Mouse (Mus musculus): Measurements from ENCODE around the gene Oxsm.

Gene Oxsm

DNA sequence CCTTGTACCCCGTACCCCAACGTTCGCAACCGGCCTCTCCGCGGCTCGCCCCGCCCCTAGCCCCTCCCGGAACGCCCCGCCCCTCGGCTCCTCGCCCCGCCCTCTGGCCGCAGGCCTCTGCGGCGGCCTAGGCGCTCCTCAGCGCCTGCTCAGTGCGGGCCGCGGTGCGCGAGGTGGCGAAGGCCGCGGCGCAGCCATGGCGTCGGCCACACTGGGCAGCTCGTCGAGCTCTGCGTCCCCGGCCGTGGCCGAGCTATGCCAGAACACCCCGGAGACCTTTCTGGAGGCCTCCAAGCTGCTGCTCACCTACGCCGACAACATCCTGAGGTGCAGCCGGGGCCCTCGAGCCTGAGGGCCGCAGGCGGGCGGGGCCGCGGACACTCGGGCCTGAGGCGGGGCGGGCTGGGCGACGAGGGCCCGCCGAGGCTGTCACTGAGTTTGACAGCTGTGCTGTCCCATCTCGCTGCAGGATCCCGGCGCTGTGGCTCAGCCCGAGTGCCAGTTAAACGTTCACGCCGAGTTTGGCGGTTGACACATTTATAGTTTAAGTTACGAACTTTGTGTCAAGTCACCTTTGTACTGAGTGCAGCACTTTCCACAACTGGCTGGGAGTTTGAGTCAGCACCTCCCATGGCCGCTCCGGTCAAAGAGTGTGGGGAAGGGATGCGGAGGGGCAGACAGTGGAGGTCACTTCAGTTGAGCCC is at the start of gene Oxsm, which contains the start of gene Ngly1:
Gene Oxsm, minus strand, starts transcription at position 638 of the 704 bp plus-strand sequence.
Gene Ngly1, plus strand, starts transcription at position 110 of the 704 bp plus-strand sequence.
- ChIA-PET CTCF (interaction anchor here in 1 of 4 experiments (1.0 kb wide), 1 partner anchor 185 kb away, joined by 3 read pairs; no protein-coding TSS in a partner anchor), POLR2A (interaction anchor here in 2 of 4 experiments (0.9 to 3.3 kb wide), 8 partner anchors 8 to 117 kb away, joined by 3 to 14 read pairs (median 4); partner anchors contain the start of gene Top2b (in 1 of the 2))

DNA sequence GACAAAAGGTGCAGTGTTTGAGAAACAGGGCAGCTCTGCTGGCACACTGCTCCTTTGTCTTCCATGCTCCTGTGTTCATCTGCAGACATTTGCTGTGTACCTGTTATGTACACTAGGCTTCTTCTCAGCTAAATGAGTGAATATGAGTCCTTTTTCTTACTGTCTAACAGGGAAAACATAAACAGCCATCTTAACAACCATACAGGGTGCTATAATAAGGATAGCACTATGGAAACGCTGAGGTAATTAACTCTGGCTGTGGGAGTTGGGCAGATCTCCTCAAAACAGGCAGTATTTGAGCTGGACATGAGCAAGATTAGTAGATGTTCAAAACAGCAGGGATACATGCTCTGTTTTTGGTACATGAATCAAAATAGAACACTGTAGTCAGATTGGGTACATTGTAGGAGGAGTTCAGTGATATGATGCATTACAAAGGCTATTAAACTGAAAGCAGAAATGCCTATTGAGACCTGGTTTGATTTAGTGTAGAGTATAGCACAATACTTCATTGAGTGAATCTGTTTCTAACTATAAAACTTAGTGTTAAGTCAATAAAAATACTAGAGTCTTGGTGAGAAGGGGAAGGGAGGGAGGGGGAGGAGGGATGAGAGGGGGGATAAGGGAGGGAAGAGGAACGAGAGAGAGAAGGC is 47.3 kb upstream of the Oxsm start:
- CTCF ChIA-PET: no interaction called here

DNA sequence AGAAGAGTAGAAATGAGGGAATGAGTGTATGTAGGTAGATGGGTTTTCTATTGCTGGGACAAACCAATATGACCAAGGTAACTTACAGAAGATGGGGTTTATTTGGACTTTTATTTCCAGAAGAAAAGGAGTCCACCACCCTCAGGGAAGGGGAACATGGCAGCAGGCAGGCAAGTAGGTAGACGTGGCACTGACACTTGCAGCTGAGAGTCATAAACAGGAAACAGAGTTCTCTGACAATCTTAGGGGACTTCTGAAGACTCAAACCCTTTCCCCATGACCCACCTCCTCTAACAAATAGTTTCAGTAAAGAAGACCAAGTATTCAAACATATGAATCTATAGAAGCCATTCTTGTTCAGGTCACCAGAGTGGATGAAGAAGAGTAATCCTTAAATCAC is 44.3 kb upstream of the Oxsm start:
- ChIA-PET CTCF (no interaction called here), POLR2A (no interaction called here)

More for the DNA sequence above, 47.3 kb upstream of the Oxsm start:
- POLR2A ChIA-PET: no interaction called here

DNA sequence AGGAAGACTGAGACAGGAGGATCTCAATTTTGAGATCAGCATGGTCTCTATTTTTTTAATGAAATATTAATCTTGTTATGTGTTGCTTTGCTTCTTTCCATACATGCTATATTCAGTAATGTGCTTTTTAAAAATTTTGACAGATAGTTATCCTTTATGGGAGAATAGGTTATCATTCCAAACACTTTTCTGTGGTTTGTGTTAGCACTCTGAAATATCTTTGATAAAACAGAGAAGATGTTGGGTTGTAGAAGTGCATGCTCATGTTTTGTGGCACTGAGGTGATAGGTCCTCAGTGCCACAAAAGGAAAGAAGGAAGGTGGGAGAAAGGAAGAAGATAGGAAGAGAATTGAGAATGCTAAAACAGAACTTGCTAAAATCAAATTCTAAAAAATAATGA is 43.4 kb upstream of the Oxsm start:
- POLR2A ChIA-PET: no interaction called here
- CTCF ChIA-PET: no interaction called here

DNA sequence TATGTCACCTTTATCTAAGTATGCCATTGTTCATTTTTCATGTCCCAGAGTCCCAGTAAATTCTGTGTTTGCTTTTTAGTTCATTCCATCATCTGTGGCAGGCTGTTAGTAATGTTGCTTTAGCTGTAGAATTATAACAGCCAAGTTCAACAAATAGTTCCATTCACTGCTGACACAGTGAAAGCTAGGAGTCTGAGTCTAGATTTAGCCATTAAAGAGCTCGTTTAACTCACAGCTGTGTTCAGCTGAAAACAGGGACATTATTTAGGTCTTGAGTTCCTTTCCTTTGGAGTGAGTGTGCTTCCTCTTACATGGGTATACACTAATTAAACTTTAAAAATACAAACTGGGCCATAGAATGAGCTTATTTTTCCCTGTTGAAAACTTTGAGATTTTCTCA is 42.8 kb upstream of the Oxsm start:
- ChIA-PET POLR2A (no interaction called here), CTCF (no interaction called here)

DNA sequence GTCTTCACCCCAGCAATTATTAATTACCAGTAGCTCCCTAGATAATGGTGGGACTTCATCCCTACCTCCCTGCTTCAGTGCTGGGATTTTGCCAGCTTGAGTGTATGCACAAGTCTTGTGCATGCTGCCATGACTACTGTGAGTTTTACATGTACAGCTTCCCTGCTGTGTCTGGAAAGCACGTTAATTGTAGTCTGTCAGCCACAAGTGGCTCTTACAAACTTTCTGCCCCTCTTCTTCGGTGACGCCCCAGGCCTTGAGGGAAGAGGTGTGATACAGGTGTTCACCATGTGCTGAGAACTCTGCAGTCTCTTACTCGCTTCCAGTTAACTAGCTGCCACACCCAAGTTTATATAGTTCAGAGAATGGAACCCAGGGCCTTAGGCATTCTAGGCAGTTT is 34.4 kb upstream of the Oxsm start:
- ChIA-PET CTCF (interaction anchor here in 1 of 4 experiments (0.6 kb wide), 1 partner anchor 13 kb away, joined by 8 read pairs; no protein-coding TSS in a partner anchor), POLR2A (interaction anchor here in 2 of 4 experiments (0.8 to 1.2 kb wide), 3 partner anchors 35 to 41 kb away, joined by 3 to 5 read pairs (median 4); partner anchors contain the start of genes Ngly1 (in 1 of the 2) and Oxsm (in 1 of the 2))

DNA sequence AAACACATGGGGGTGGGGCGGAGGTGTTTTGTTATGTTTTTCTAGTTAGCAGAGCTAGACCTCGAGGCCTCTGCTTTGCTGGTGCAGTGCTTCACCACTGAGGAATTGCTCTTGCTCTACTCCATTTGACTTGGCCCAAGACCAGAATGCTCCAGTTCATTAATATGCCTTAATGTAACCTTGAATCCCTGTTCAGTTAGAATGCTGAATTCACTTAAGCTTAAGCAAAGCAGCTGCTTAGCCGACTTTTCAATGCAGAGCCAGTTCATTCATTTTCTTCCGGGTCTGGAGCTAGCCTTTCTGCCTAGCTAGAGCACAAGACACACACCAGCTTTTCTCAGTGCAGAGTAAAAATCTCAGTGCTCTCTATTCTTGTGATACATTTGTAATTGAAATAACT is 29.6 kb upstream of the Oxsm start:
- CTCF ChIA-PET: interaction anchor here in 1 of 4 experiments (0.6 kb wide), 2 partner anchors 14 to 15 kb away, joined by 4 to 6 read pairs; no protein-coding TSS in a partner anchor
- POLR2A ChIA-PET: interaction anchor here in 1 of 4 experiments (0.5 to 1.2 kb wide), 2 partner anchors 34 to 68 kb away, joined by 3 read pairs; no protein-coding TSS in a partner anchor

DNA sequence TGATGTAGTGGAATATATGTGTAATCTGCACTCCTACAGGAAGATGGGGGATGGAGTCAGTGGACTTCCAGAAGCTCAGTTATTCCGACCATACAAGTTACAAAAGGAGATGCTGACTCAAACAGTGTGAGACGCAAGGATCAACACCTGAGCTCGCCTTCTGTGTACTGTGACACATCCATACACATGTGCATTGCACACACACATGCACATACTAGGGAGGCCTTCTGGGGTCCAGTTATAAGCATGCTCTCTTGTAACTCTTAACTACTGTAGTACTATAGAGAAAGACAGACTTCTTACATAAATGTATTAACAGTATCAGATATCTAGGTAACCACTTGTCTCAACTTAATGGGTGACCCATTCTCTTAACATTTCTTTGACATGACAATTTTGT is 24.1 kb upstream of the Oxsm start:
- CTCF ChIA-PET: interaction anchor here in 1 of 4 experiments (0.6 kb wide), 1 partner anchor 464 kb away, joined by 4 read pairs; no protein-coding TSS in a partner anchor
- POLR2A ChIA-PET: no interaction called here

DNA sequence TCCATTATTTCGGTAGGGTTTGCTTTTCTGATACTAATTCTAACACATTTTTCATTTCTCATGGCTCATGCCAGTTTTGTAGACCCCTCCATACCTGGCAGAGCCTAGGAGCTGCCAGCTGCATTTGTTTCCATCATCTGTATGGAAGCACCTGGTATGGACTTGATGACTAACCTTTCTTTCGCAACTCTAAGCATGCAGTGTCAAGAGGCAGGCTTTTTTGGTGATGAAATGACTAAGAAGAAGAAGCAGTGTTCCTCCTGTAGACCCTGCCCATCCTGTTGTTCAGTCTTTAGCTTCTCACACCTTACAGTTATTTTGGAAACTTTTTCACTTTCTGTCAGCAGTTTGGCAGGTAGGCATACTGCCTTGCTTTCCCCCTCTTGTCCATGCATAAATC is 20.2 kb upstream of the Oxsm start:
- CTCF ChIA-PET: no interaction called here

DNA sequence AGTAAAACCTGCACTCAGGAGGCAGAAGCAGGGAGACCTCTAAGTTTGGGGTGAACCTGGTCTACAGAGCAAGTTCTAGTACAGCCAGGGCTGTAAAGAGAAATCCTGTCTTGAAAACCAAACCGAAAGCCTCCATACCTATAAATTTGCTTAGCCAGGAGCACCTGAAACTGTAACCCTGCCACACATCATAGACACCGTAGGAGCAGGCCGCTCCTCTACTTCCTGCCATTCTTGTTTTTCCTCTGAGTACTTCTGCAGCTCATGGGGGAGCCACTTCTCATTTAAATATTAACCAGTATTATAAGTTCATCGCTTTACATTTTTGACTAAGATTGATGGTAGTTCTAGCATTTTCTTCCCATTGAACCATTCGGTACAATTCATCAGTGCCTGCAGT is 17.4 kb upstream of the Oxsm start:
- CTCF ChIA-PET: no interaction called here
- POLR2A ChIA-PET: no interaction called here

More for the DNA sequence above, 20.2 kb upstream of the Oxsm start:
- POLR2A ChIA-PET: no interaction called here

DNA sequence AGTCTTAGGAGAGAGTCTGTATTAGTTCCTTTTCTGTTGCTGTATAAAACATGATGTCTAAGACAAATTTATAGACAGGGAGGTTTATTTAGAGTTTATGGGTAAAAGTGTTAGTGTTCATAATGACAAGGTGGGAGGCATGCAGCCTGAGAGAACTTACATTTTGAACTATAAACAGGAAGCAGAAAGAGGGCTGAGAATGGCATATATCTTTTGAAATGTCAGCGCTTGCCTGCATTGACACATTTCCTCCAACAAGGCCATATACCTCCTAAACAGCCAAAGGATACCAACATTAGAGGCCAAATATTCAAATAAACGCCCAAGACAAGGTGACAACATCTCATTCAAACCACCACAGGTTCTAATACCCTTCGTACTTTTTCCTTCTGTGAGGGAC is 12.3 kb upstream of the Oxsm start:
- ChIA-PET POLR2A (no interaction called here), CTCF (no interaction called here)

DNA sequence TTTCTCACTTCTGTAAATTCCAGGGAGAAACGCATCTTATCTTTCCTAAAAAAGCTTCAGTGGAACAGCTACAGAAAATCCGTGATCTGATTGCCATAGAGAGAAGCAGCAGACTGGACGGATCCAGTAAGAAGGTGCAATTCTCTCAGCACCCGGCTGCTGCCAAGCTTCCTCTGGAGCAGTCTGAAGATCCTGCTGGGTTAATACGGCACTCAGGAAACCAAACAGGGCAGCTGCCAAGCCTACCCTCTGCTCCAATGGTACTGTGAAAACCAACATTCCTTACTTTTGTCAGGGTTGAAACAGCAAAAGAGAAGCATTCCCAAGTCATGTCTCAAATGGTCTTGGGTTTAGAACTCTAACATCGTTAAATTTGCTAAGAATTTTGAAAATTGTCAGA is 10.9 kb upstream of the Oxsm start:
- CTCF ChIA-PET: no interaction called here
- POLR2A ChIA-PET: interaction anchor here in 2 of 4 experiments (1.3 to 3.3 kb wide), 3 partner anchors 11 to 16 kb away, joined by 3 to 14 read pairs (median 4); partner anchors contain the start of genes Ngly1 (in 2 of the 2) and Oxsm (in 2 of the 2)

DNA sequence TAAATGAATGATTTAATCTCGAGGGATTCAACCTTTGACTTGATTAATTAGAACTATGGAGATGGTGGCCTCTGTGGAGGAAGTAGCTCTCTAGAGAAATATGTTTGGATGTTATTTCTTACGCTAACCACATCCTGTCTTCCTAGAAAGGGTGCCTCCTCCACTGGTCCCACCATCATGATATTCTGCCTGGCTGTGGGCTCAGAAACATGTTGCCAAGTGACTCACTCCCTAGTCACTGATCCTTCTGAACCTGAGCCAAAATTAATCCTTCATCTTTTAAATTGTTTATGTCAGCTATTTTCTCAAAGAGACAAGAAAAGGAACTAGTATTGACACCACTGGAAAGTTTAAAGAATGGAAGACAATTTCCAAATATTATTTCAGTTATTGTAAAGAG is 6.6 kb upstream of the Oxsm start:
- CTCF ChIA-PET: no interaction called here

DNA sequence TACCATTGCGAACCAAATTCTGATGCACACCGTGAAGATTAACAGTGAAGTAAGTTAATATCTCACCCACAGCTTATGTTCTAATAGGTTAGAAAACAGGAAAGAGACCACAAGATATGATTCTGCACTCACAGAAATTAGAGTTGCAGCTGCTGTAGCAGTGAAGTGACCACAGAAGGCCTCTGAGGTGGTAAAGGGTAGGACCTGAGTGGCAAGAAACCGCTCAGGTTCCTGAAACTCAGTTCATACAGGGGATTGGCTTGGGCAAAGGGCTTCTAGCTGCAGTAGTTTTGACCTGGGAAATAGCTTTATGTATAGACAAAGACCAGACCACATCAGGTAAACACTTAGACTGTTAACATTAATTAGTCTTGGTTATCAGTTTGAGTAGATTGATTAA is 6.1 kb upstream of the Oxsm start:
- CTCF ChIA-PET: no interaction called here
- POLR2A ChIA-PET: interaction anchor here in 1 of 4 experiments (0.6 kb wide), 1 partner anchor 103 kb away, joined by 9 read pairs; no protein-coding TSS in a partner anchor

More for the DNA sequence above, 6.6 kb upstream of the Oxsm start:
- POLR2A ChIA-PET: no interaction called here

DNA sequence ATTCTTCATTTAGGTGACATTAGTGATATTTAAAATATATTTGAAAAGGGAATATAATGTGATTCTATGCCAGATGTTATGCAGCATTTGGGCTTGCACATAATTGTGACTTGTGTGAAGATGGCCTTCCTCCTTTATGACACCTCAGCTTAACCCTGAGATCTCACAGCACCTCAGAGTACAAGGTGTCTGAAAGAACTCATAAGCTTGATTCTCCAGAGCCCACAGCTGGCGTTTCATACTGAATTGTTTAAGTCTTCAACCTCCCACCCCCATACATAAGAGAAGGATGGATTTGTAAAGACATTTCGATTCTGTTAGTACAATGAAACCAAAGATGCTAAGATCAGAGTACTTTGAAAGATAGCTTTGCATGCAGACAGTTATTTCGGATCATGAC is 491 bp upstream of the Oxsm start:
- POLR2A ChIA-PET: interaction anchor here in 2 of 4 experiments (1.5 to 3.3 kb wide), 3 partner anchors 9 to 114 kb away, joined by 4 to 14 read pairs (median 5); partner anchors contain the start of gene Top2b (in 1 of the 2)
- CTCF ChIA-PET: interaction anchor here in 1 of 4 experiments (0.6 kb wide), 1 partner anchor 62 kb away, joined by 3 read pairs; no protein-coding TSS in a partner anchor

DNA sequence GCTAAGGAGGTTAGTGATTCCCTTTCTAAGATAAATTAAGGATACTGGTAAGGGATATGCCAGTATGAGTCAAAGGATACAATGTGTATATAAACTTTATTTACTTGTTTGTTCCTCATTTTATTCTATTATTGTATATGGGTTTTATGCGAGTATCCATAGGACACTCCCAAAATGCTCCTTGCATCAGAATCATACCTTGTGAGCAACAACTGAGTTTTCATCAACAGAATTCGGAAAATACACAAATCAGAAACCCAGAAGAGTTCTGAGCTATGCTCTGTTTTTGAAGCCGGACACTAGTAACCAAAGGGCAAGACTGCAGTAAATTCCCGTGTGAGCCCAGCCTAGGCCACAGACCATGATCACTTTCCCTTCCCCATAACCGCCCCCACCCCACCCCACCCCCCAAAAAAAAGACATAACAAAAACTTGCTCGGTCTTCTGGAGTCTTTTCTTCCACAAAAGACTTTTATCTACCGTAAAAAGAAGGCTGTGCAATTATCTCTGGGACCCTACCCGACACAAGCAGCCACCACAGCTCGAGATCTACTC is 928 bp downstream of the Oxsm start:
- ChIA-PET CTCF (interaction anchor here in 1 of 4 experiments (1.0 kb wide), 1 partner anchor 185 kb away, joined by 3 read pairs; no protein-coding TSS in a partner anchor), POLR2A (interaction anchor here in 2 of 4 experiments (0.9 to 3.3 kb wide), 8 partner anchors 7 to 117 kb away, joined by 3 to 14 read pairs (median 4); partner anchors contain the start of gene Top2b (in 1 of the 2))

DNA sequence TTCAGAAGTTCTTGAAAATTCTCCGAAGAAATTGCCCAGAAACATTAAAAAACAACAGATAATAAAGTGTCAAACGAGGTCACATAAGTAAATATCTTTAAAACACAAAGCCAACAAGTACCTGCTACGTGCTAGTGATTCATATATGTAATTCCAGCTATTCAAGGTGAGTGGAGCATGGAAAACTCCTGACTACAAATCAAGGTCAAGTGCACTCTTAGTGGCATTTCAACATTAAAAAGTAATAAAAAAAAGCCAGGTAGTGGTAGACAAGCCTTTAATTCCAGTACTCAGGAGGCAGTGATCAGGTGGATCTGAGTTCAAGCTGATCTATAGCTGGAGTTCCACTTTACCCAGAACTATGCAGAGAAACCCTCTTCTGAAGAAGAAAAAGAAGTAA is 1.5 kb downstream of the Oxsm start:
- POLR2A ChIA-PET: interaction anchor here in 2 of 4 experiments (1.1 to 3.3 kb wide), 5 partner anchors 11 to 118 kb away, joined by 3 to 14 read pairs (median 6); partner anchors contain the start of gene Top2b (in 1 of the 2)

DNA sequence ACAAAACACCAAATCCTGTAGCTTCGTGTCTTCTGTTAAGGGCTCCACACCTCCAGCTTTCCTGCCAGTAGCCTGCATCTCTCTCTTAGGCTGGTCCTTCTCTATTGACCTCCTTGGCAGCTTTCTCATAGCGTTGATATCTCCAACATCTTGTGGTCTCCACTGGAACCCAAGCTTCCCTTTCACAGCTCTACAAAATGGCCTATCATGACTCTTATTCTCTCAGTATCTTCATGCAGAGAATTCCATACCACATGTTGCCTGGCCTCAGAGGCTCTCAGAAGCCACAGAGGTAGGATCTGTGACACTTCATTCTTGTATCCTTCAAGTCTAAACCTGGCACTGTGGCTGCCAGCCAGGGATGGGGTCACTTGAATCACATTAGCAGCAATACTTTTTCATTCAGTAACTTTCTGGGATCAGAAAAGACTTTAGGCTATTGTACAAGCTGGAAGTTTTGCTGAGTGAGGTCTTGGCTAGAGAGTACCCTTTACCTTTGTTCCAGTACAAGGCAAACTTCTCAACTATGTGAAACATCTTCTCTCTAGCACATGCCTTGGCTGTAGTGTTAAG is 3.2 kb downstream of the Oxsm start:
- CTCF ChIA-PET: no interaction called here

More for the DNA sequence above, 1.5 kb downstream of the Oxsm start:
- CTCF ChIA-PET: interaction anchor here in 1 of 4 experiments (1.0 kb wide), 1 partner anchor 186 kb away, joined by 3 read pairs; no protein-coding TSS in a partner anchor

DNA sequence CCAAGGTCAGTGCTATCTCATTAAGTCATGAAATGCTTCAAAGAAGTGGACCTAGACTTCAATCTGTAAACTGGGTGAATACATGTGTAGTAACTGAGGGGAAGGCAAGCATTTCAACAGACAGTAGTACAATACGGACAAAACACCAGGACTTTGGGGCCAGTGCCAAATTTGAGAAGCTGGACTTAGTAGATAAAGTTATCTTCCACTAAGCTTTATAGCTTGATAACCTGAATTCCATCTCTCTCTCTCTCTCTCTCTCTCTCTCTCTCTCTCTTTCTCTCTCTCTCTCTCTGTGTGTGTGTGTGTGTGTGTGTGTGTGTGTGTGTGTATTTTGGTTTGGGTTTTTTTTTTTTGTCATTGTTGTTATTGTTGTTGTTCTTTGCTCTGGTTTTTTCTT is 4.5 kb downstream of the Oxsm start:
- POLR2A ChIA-PET: interaction anchor here in 1 of 4 experiments (0.8 kb wide), 1 partner anchor 29 kb away, joined by 3 read pairs; no protein-coding TSS in a partner anchor

More for the DNA sequence above, 3.2 kb downstream of the Oxsm start:
- POLR2A ChIA-PET: interaction anchor here in 1 of 4 experiments (0.6 kb wide), 1 partner anchor 88 kb away, joined by 3 read pairs; no protein-coding TSS in a partner anchor

More for the DNA sequence above, 4.5 kb downstream of the Oxsm start:
- CTCF ChIA-PET: no interaction called here

All from embryonic stem cell, embryonic (primary cell).